In genomic region chr13:31626991-31627625, GRCm38 (mm10) we compare ENCODE assay signal across 8 mouse cellular contexts. TPM values are rescaled to one million over a fixed set of nuclear protein-coding genes. Genes with fewer than 3 reads are reported as not detected.
A peak's percentile ranks its signal among the peaks of the same experiment; 100 is the strongest.
DNase-seq lines count a peak whose midpoint lies in the region; ATAC-seq and TF ChIP-seq lines count a peak whose summit lies in the region.

No protein-coding gene starts in this region.

- H3K36me3 ChIP-seq in heart, embryonic 16.5 days (ENCODE audit: control insufficient read depth, insufficient read depth): no peaks in the 10 kb centered on the region
- no peaks in the 10 kb centered on the region for H3K36me3 ChIP-seq in hindbrain, embryonic 14.5 days (replicated peaks; ENCODE audit: control insufficient read depth, insufficient read depth)
- no peaks in the 10 kb centered on the region for H3K36me3 ChIP-seq in kidney, adult 2 months (ENCODE audit: control insufficient read depth, insufficient read depth, low read length)

- peaks cover 96% of the 10 kb centered on the region for H3K27me3 ChIP-seq in heart, embryonic 16.5 days (ENCODE audit: control insufficient read depth, insufficient read depth, low read length)
- peaks cover 100% of the 10 kb centered on the region for H3K27me3 ChIP-seq in hindbrain, embryonic 14.5 days (ENCODE audit: control insufficient read depth, insufficient read depth, low read length)
- H3K27me3 ChIP-seq in kidney, adult 2 months (replicated peaks; ENCODE audit: control insufficient read depth, insufficient read depth, low read length): peaks cover 7% of the 10 kb centered on the region

- peak overlapping the region; percentile 89 for H3K4me2 ChIP-seq in heart, embryonic 16.5 days (ENCODE audit: low read depth, low read length)
- H3K4me2 ChIP-seq in hindbrain, embryonic 14.5 days (replicated peaks): peak overlapping the region; percentile 68

- peaks cover 16% of the 10 kb centered on the region for H3K4me1 ChIP-seq in heart, embryonic 16.5 days (ENCODE audit: control insufficient read depth, insufficient read depth, low read length)
- peaks cover 19% of the 10 kb centered on the region for H3K4me1 ChIP-seq in hindbrain, embryonic 14.5 days (replicated peaks; ENCODE audit: control insufficient read depth, insufficient read depth, low read length)
- H3K4me1 ChIP-seq in kidney, adult 2 months (ENCODE audit: control insufficient read depth, insufficient read depth, low read length): no peaks in the 10 kb centered on the region

- no peak overlapping the region for H3K27ac ChIP-seq in heart, embryonic 16.5 days (ENCODE audit: low read length)
- H3K27ac ChIP-seq in hindbrain, embryonic 14.5 days: peak overlapping the region; percentile 16; the same call in 1 of the 2 replicates
- H3K27ac ChIP-seq in kidney, adult 2 months (ENCODE audit: insufficient read depth, low read depth, low read length): no peak overlapping the region

- H3K9ac ChIP-seq in heart, embryonic 16.5 days (ENCODE audit: low read length): no peak overlapping the region
- H3K9ac ChIP-seq in hindbrain, embryonic 14.5 days: peak overlapping the region; percentile 47

- WGBS in heart, embryonic 16.5 days: 4% methylated on average over 24 of the region's 24 CpGs
- WGBS in hindbrain, embryonic 14.5 days: under 1% methylated on average over 24 of the region's 24 CpGs
- WGBS in kidney, adult 2 months: 6% methylated on average over 24 of the region's 24 CpGs

- TF ChIP-seq CTCF in kidney, adult 2 months (conservative IDR thresholded peaks at IDR 0.05; ENCODE audit: insufficient read depth, insufficient read length, low read depth, low read length): no peak

- TF ChIP-seq POLR2A in kidney, adult 2 months (IDR thresholded peaks at IDR 0.05; ENCODE audit: low read depth, low read length): no peak

- no peak for DNase-seq in heart, adult 11 months
- peak; percentile 21 for DNase-seq in adipocyte (ENCODE audit: low spot score)
- DNase-seq in hindbrain, embryonic 14.5 days (ENCODE audit: low spot score): no peak
- DNase-seq in neural tube, embryonic 10.5 days (ENCODE audit: extremely low spot score, low spot score): peak; percentile 62
- no peak for DNase-seq in cerebellum, adult 8-10 months
- no peak for DNase-seq in kidney, adult 2 months

- H3K4me3 ChIP-seq in heart, embryonic 16.5 days (ENCODE audit: low read length): peak overlapping the region; percentile 60
- peak overlapping the region; percentile 41 for H3K4me3 ChIP-seq in hindbrain, embryonic 14.5 days (replicated peaks; ENCODE audit: low read length)
- H3K4me3 ChIP-seq in kidney, adult 2 months (ENCODE audit: insufficient read depth, low read depth, low read length): no peak overlapping the region

- no peaks in the 10 kb centered on the region for H3K9me3 ChIP-seq in heart, embryonic 16.5 days (replicated peaks; ENCODE audit: control insufficient read depth, low read length)
- H3K9me3 ChIP-seq in hindbrain, embryonic 14.5 days (ENCODE audit: control insufficient read depth, low read length): no peaks in the 10 kb centered on the region

- no peak for ATAC-seq in heart, embryonic 16.5 days (replicated peaks; ENCODE audit: extremely low read depth, insufficient read depth, low FRiP score)
- no peak for ATAC-seq in hindbrain, embryonic 14.5 days (ENCODE audit: low FRiP score)
- ATAC-seq in frontal cortex, adult (ENCODE audit: low TSS enrichment): no peak

RNA-seq across cellular contexts. Expression of gene Foxf2, which starts 1.5 kb away (rescaled TPM):
- polyA plus RNA-seq in heart, embryonic 16.5 days (2015; fragmentation: Nextera tagmentation; extraction: Ambion mirVana): 0.22 and 1.6 TPM in 2 replicates
- 5.3 and 6.2 TPM in 2 replicates for polyA plus RNA-seq in hindbrain, embryonic 14.5 days (2014; fragmentation: Nextera tagmentation; extraction: Ambion mirVana)
- 0.10 TPM in 1 of 2 replicates, not detected in the other for polyA plus RNA-seq in kidney, adult 2 months (2012; rRNA removed)

Comparison
In these comparisons a context has a peak if more than half of its experiments do, and no peak if none do; other contexts are left out.
1. DNase-seq: peak in adipocyte (single experiment) and neural tube, embryonic 10.5 days (single experiment); none in heart, adult 11 months (single experiment), hindbrain, embryonic 14.5 days (single experiment), cerebellum, adult 8-10 months (single experiment) and kidney, adult 2 months (single experiment).